In the genomic region with DNA sequence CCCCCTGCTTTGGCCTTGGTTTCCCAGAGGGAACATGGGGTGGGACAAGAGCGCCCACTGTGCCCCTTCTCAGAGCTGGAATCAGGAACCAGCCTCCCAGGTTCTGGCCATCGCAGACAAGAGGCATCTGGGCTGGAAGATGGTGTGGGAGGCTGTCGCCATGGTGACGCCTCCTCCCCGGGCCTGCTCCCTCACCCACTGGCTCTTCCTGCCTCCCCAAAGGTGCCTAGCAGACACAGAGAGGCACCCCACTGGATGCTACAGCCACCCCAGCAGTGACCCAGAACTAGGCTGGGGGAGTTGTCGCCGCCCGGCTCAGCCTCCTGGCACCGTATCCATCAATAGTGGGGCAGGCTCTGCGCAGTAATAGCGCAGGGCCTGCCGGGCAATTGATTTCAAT, we compare ENCODE assay signal across 12 mouse cellular contexts.
A peak's percentile ranks its signal among the peaks of the same experiment; 100 is the strongest.
DNase-seq lines count a peak whose midpoint lies in the region; ATAC-seq and TF ChIP-seq lines count a peak whose summit lies in the region.
"Had no signal": no experiment of that assay in that cellular context is flagged by ENCODE, and none has a peak within 500 bp of the region (broad histone marks: within the 10 kb centered on the region; RNA-seq: fewer than 3 reads in every experiment).

No protein-coding gene starts in this region.

- peak overlapping the region; percentile 72; the same call in 1 of the 2 replicates for H3K27ac ChIP-seq in forebrain, embryonic 10.5 days
- H3K27ac ChIP-seq in hindbrain, embryonic 15.5 days (replicated peaks): peak overlapping the region; percentile 64
- no peak overlapping the region for H3K27ac ChIP-seq in neural tube, embryonic 12.5 days

- no peak overlapping the region for H3K4me2 ChIP-seq in hindbrain, embryonic 15.5 days
- peak overlapping the region; percentile 28; the same call in 1 of the 2 replicates for H3K4me2 ChIP-seq in neural tube, embryonic 12.5 days (replicated peaks)
- H3K4me2 ChIP-seq: heart, embryonic 11.5 days; limb, embryonic 12.5 days; lung, embryonic 15.5 days had no signal

- WGBS in forebrain, embryonic 10.5 days: 66% methylated on average over 12 of the region's 12 CpGs
- 28% methylated on average over 12 of the region's 12 CpGs for WGBS in hindbrain, embryonic 15.5 days
- WGBS in neural tube, embryonic 12.5 days: 51% methylated on average over 12 of the region's 12 CpGs

- H3K9me3 ChIP-seq in forebrain, embryonic 10.5 days: no peaks in the 10 kb centered on the region
- H3K9me3 ChIP-seq in hindbrain, embryonic 15.5 days: no peaks in the 10 kb centered on the region
- no peaks in the 10 kb centered on the region for H3K9me3 ChIP-seq in neural tube, embryonic 12.5 days
- H3K9me3 ChIP-seq: limb, embryonic 12.5 days; lung, embryonic 15.5 days had no signal

- peak; percentile 76 for DNase-seq in brain, embryonic 14.5 days (ENCODE audit: low read depth)
- DNase-seq in forebrain, embryonic 10.5 days (ENCODE audit: extremely low spot score, low spot score): no peak
- no peak for DNase-seq in cerebellum, adult 8-10 months
- DNase-seq in spleen, postnatal 14 days (ENCODE audit: low spot score in 2 of 2): no peak
- no peak for DNase-seq in kidney, postnatal 14 days
- DNase-seq: thymus, adult 18-20 months had no signal

- no peak overlapping the region for H3K4me3 ChIP-seq in forebrain, embryonic 10.5 days
- H3K4me3 ChIP-seq in hindbrain, embryonic 15.5 days: no peak overlapping the region
- no peak overlapping the region for H3K4me3 ChIP-seq in neural tube, embryonic 12.5 days
- H3K4me3 ChIP-seq: limb, embryonic 12.5 days; lung, embryonic 15.5 days had no signal

- H3K27me3 ChIP-seq in forebrain, embryonic 10.5 days (ENCODE audit: poor library complexity, severe bottlenecking): peaks cover 91% of the 10 kb centered on the region
- no peaks in the 10 kb centered on the region for H3K27me3 ChIP-seq in hindbrain, embryonic 15.5 days
- no peaks in the 10 kb centered on the region for H3K27me3 ChIP-seq in neural tube, embryonic 12.5 days (replicated peaks)
- H3K27me3 ChIP-seq: lung, embryonic 15.5 days had no signal

- no peaks in the 10 kb centered on the region for H3K36me3 ChIP-seq in forebrain, embryonic 10.5 days (replicated peaks)
- H3K36me3 ChIP-seq in hindbrain, embryonic 15.5 days: no peaks in the 10 kb centered on the region
- H3K36me3 ChIP-seq in neural tube, embryonic 12.5 days: no peaks in the 10 kb centered on the region
- H3K36me3 ChIP-seq: limb, embryonic 12.5 days; lung, embryonic 15.5 days had no signal

- no peak for TF ChIP-seq POLR2A in brain, embryonic 14.5 days (IDR thresholded peaks at IDR 0.05; ENCODE audit: borderline replicate concordance, extremely low read depth, insufficient read depth, insufficient read length, poor library complexity, severe bottlenecking)

- H3K4me1 ChIP-seq in forebrain, embryonic 10.5 days: peaks cover 83% of the 10 kb centered on the region
- H3K4me1 ChIP-seq in hindbrain, embryonic 15.5 days (replicated peaks): peaks cover 67% of the 10 kb centered on the region
- peaks cover 78% of the 10 kb centered on the region for H3K4me1 ChIP-seq in neural tube, embryonic 12.5 days

- TF ChIP-seq CTCF in brain, embryonic 14.5 days (IDR thresholded peaks at IDR 0.05; ENCODE audit: borderline replicate concordance, extremely low read depth, insufficient read depth, insufficient read length): no peak

- peak; percentile 10; the same call in 1 of the 2 replicates for ATAC-seq in hindbrain, embryonic 15.5 days (ENCODE audit: low FRiP score, low read depth)
- ATAC-seq in neural tube, embryonic 12.5 days (ENCODE audit: low FRiP score, low read depth): peak; percentile 25; the same call in 1 of the 2 replicates
- ATAC-seq: activated CD4-positive, CD25-positive, alpha-beta regulatory T cell, adult 4 months had no signal

- H3K9ac ChIP-seq in hindbrain, embryonic 15.5 days: no peak overlapping the region
- H3K9ac ChIP-seq in neural tube, embryonic 12.5 days: 0 out of 2 replicates have a peak overlapping the region, but pooled peaks have one; percentile 3
- H3K9ac ChIP-seq: limb, embryonic 12.5 days; lung, embryonic 15.5 days had no signal
